Mouse (Mus musculus) kidney, embryonic 15.5 days (tissue): ENCODE measurements around the gene Kazn. TPM values are rescaled to one million over a fixed set of nuclear protein-coding genes. Genes with fewer than 3 reads are reported as not detected.

Experiments used
- ATAC-seq: fragments of 200-750 bp; cut with Nextera tagmentation; replicated peaks from 2 replicates; pipeline ENCODE4 v1.8.0; 2017; ENCODE audit warnings: moderate TSS enrichment; ENCODE audit not compliant: low FRiP score
- H3K27ac ChIP-seq: fragments of 300-500 bp; sonication (generic); 2 replicates; pipeline ENCODE4 v1.5.1; 2015; ENCODE audit warnings: mild to moderate bottlenecking, inconsistent platforms
- H3K27me3 ChIP-seq: fragments of 300-500 bp; sonication (generic); 2 replicates; pipeline ENCODE4 v1.6.1; 2015; ENCODE audit warnings: inconsistent platforms
- H3K36me3 ChIP-seq: fragments of 300-500 bp; sonication (generic); 2 replicates; pipeline ENCODE4 v1.6.1; 2015; ENCODE audit warnings: inconsistent platforms
- H3K4me1 ChIP-seq: fragments of 300-500 bp; sonication (generic); 2 replicates; pipeline ENCODE4 v1.6.1; 2015; ENCODE audit warnings: inconsistent platforms
- H3K4me2 ChIP-seq: fragments of 300-500 bp; sonication (generic); 2 replicates; pipeline ENCODE4 v1.6.1; 2015; ENCODE audit warnings: moderate library complexity, mild to moderate bottlenecking, inconsistent platforms
- H3K4me3 ChIP-seq: fragments of 300-500 bp; sonication (generic); replicated peaks from 2 replicates; pipeline ENCODE4 v1.5.1; 2015; ENCODE audit warnings: mild to moderate bottlenecking, inconsistent platforms
- H3K9ac ChIP-seq: fragments of 300-500 bp; sonication (generic); 2 replicates; pipeline ENCODE4 v1.6.1; 2015; ENCODE audit warnings: mild to moderate bottlenecking, inconsistent platforms
- H3K9me3 ChIP-seq: fragments of 300-500 bp; sonication (generic); replicated peaks from 2 replicates; pipeline ENCODE4 v1.6.1; 2016; ENCODE audit warnings: inconsistent platforms
- WGBS: fragments of 180-500 bp; shearing (Covaris S2); methylation state at CpG from one replicate; pipeline ENCODE4 v1.1.7; 2015; ENCODE audit warnings: mixed read lengths; 5-methylcytosine and 5-hydroxymethylcytosine counted together
- polyA plus RNA-seq: library from polyadenylated mRNA; unstranded; fragments of >200 nt; fragmentation: Nextera tagmentation; extraction: Ambion mirVana; gene quantifications from 2 replicates; pipeline ENCODE4 v1.2.1, GENCODE M21; 2015

The Kazn gene
- polyA plus RNA-seq, 1 experiment from 2014 or later = 15.9 TPM

- Histone ChIP-seq H3K9ac (peak overlapping the region; percentile 77), H3K4me1 (peaks cover 57% of the 10 kb centered on the region), H3K4me2 (peak overlapping the region; percentile 85), H3K27ac (peak overlapping the region; percentile 88), H3K36me3 (no peaks in the 10 kb centered on the region), H3K9me3 (no peaks in the 10 kb centered on the region), H3K4me3 (peak overlapping the region; percentile 80), H3K27me3 (no peaks in the 10 kb centered on the region)
- WGBS = under 1% methylated on average over 68 of the region's 69 CpGs
- peak; percentile 66 for ATAC-seq
Measured at GRCm38 (mm10) chr4:142238486-142239239, 538 bp downstream of the Kazn start.

- 9% methylated on average over 14 of the region's 14 CpGs for WGBS
- ATAC-seq = no peak
- H3K27ac ChIP-seq = peak overlapping the region; percentile 88
Measured at GRCm38 (mm10) chr4:142238041-142238440, 1.2 kb downstream of the Kazn start.

GRCm38 (mm10) chr4:142236681-142237080, 2.5 kb downstream of the Kazn start:
- no peak overlapping the region for H3K9ac ChIP-seq
- no peak overlapping the region for H3K4me2 ChIP-seq
- H3K9me3 ChIP-seq = no peaks in the 10 kb centered on the region
- ATAC-seq = no peak
- WGBS = 79% methylated on average over 4 of the region's 4 CpGs
- no peak overlapping the region for H3K4me3 ChIP-seq
- no peaks in the 10 kb centered on the region for H3K27me3 ChIP-seq
- peaks cover 76% of the 10 kb centered on the region for H3K4me1 ChIP-seq
- H3K36me3 ChIP-seq = no peaks in the 10 kb centered on the region
- H3K27ac ChIP-seq = no peak overlapping the region

More at GRCm38 (mm10) chr4:142238041-142238440, 1.2 kb downstream of the Kazn start:
- Histone ChIP-seq H3K36me3 (no peaks in the 10 kb centered on the region), H3K4me3 (peak overlapping the region; percentile 80), H3K4me1 (peaks cover 63% of the 10 kb centered on the region), H3K27me3 (no peaks in the 10 kb centered on the region), H3K9me3 (no peaks in the 10 kb centered on the region), H3K4me2 (peak overlapping the region; percentile 85), H3K9ac (peak overlapping the region; percentile 77)

- no peak for ATAC-seq
- H3K27ac ChIP-seq = no peak overlapping the region
- H3K4me2 ChIP-seq = no peak overlapping the region
- H3K9ac ChIP-seq = no peak overlapping the region
- WGBS = 85% methylated on average over 11 of the region's 11 CpGs
- peaks cover 81% of the 10 kb centered on the region for H3K4me1 ChIP-seq
- no peak overlapping the region for H3K4me3 ChIP-seq
- no peaks in the 10 kb centered on the region for H3K9me3 ChIP-seq
- H3K27me3 ChIP-seq = no peaks in the 10 kb centered on the region
- no peaks in the 10 kb centered on the region for H3K36me3 ChIP-seq
Measured at GRCm38 (mm10) chr4:142235426-142235825, 3.8 kb downstream of the Kazn start.

GRCm38 (mm10) chr4:142234828-142235227, 4.4 kb downstream of the Kazn start:
- Histone ChIP-seq H3K9ac (no peak overlapping the region), H3K4me1 (peaks cover 81% of the 10 kb centered on the region), H3K27me3 (no peaks in the 10 kb centered on the region), H3K4me2 (no peak overlapping the region), H3K36me3 (no peaks in the 10 kb centered on the region), H3K9me3 (no peaks in the 10 kb centered on the region), H3K27ac (no peak overlapping the region), H3K4me3 (no peak overlapping the region)
- 80% methylated on average over 9 of the region's 9 CpGs for WGBS
- ATAC-seq = no peak

GRCm38 (mm10) chr4:142228821-142229575, 10.2 kb downstream of the Kazn start:
- H3K4me1 ChIP-seq = peaks cover 88% of the 10 kb centered on the region
- no peaks in the 10 kb centered on the region for H3K9me3 ChIP-seq
- H3K4me2 ChIP-seq = no peak overlapping the region
- H3K4me3 ChIP-seq = no peak overlapping the region
- peak; percentile 1; the same call in 1 of the 2 replicates for ATAC-seq
- H3K27me3 ChIP-seq = no peaks in the 10 kb centered on the region
- no peak overlapping the region for H3K9ac ChIP-seq
- H3K27ac ChIP-seq = peak overlapping the region; percentile 81
- 41% methylated on average over 13 of the region's 13 CpGs for WGBS
- no peaks in the 10 kb centered on the region for H3K36me3 ChIP-seq

- H3K9me3 ChIP-seq = no peaks in the 10 kb centered on the region
Measured at GRCm38 (mm10) chr4:142223898-142224645, 15.1 kb downstream of the Kazn start.

GRCm38 (mm10) chr4:142222385-142222784, 16.8 kb downstream of the Kazn start:
- no peak overlapping the region for H3K4me3 ChIP-seq
- ATAC-seq = peak; percentile 70
- no peaks in the 10 kb centered on the region for H3K27me3 ChIP-seq
- no peak overlapping the region for H3K9ac ChIP-seq
- H3K9me3 ChIP-seq = no peaks in the 10 kb centered on the region
- H3K36me3 ChIP-seq = no peaks in the 10 kb centered on the region
- peak overlapping the region; percentile 93 for H3K27ac ChIP-seq
- H3K4me2 ChIP-seq = peak overlapping the region; percentile 28; the same call in 1 of the 2 replicates
- peaks cover 87% of the 10 kb centered on the region for H3K4me1 ChIP-seq
- 14% methylated on average over 1 of the region's 1 CpGs for WGBS

More at GRCm38 (mm10) chr4:142223898-142224645, 15.1 kb downstream of the Kazn start:
- Histone ChIP-seq H3K36me3 (no peaks in the 10 kb centered on the region), H3K4me2 (no peak overlapping the region), H3K9ac (no peak overlapping the region), H3K4me3 (no peak overlapping the region), H3K4me1 (peaks cover 93% of the 10 kb centered on the region), H3K27me3 (no peaks in the 10 kb centered on the region), H3K27ac (peak overlapping the region; percentile 93)
- WGBS = 46% methylated on average over 9 of the region's 9 CpGs
- ATAC-seq = 0 out of 2 replicates have a peak, but pooled peaks have one; percentile 6

GRCm38 (mm10) chr4:142221757-142222072, 17.5 kb downstream of the Kazn start:
- Histone ChIP-seq H3K9ac (no peak overlapping the region), H3K9me3 (no peaks in the 10 kb centered on the region), H3K27ac (peak overlapping the region; percentile 93), H3K27me3 (no peaks in the 10 kb centered on the region), H3K4me2 (peak overlapping the region; percentile 28), H3K4me3 (no peak overlapping the region), H3K36me3 (no peaks in the 10 kb centered on the region), H3K4me1 (peaks cover 89% of the 10 kb centered on the region)
- WGBS = 20% methylated on average over 5 of the region's 5 CpGs
- no peak for ATAC-seq

GRCm38 (mm10) chr4:142221025-142221756, 18.0 kb downstream of the Kazn start:
- H3K9ac ChIP-seq = no peak overlapping the region
- no peaks in the 10 kb centered on the region for H3K36me3 ChIP-seq
- no peaks in the 10 kb centered on the region for H3K9me3 ChIP-seq
- no peaks in the 10 kb centered on the region for H3K27me3 ChIP-seq
- peaks cover 94% of the 10 kb centered on the region for H3K4me1 ChIP-seq
- H3K27ac ChIP-seq = peak overlapping the region; percentile 93
- H3K4me3 ChIP-seq = no peak overlapping the region
- H3K4me2 ChIP-seq = peak overlapping the region; percentile 28; the same call in 1 of the 2 replicates
- WGBS = 30% methylated on average over 18 of the region's 18 CpGs
- peak; percentile 68 for ATAC-seq

- ATAC-seq = no peak
- no peak overlapping the region for H3K27ac ChIP-seq
- H3K4me3 ChIP-seq = no peak overlapping the region
- 56% methylated on average over 8 of the region's 8 CpGs for WGBS
- H3K27me3 ChIP-seq = no peaks in the 10 kb centered on the region
- no peaks in the 10 kb centered on the region for H3K36me3 ChIP-seq
- no peak overlapping the region for H3K9ac ChIP-seq
- peaks cover 94% of the 10 kb centered on the region for H3K4me1 ChIP-seq
- no peaks in the 10 kb centered on the region for H3K9me3 ChIP-seq
- H3K4me2 ChIP-seq = no peak overlapping the region
Measured at GRCm38 (mm10) chr4:142218997-142219396, 20.2 kb downstream of the Kazn start.
